Mouse (Mus musculus): ENCODE data around the gene Tekt2. TPM values are rescaled to one million over a fixed set of nuclear protein-coding genes. Genes with fewer than 3 reads are reported as not detected.

Tekt2 gene
- polyA plus RNA-seq, 1 experiment from 2014 or later = 6.7 TPM

Other genes with a start within 250 kb of the Tekt2 start
- 47.7 and 54.3 TPM in 2 replicates for gene Lsm10, start 229.1 kb downstream of the Tekt2 start, polyA plus RNA-seq (2015; fragmentation: Nextera tagmentation; extraction: Ambion mirVana)
- gene Stk40, start 221.7 kb downstream of the Tekt2 start, polyA plus RNA-seq (2015; fragmentation: Nextera tagmentation; extraction: Ambion mirVana) = 33.9 and 37.7 TPM in 2 replicates
- 15.3 and 19.8 TPM in 2 replicates for gene Eva1b, start 177.9 kb downstream of the Tekt2 start, polyA plus RNA-seq (2015; fragmentation: Nextera tagmentation; extraction: Ambion mirVana)
- 0.89 and 2.0 TPM in 2 replicates for gene Sh3d21, start 162.2 kb downstream of the Tekt2 start, polyA plus RNA-seq (2015; fragmentation: Nextera tagmentation; extraction: Ambion mirVana)
- 143 and 165 TPM in 2 replicates for gene Thrap3, start 122.9 kb downstream of the Tekt2 start, polyA plus RNA-seq (2015; fragmentation: Nextera tagmentation; extraction: Ambion mirVana)
- 90.3 and 94.4 TPM in 2 replicates for gene Map7d1, start 69.3 kb downstream of the Tekt2 start, polyA plus RNA-seq (2015; fragmentation: Nextera tagmentation; extraction: Ambion mirVana)
- 147 and 160 TPM in 2 replicates for gene Trappc3, start 63.4 kb downstream of the Tekt2 start, polyA plus RNA-seq (2015; fragmentation: Nextera tagmentation; extraction: Ambion mirVana)
- gene Col8a2, start 38.9 kb downstream of the Tekt2 start, polyA plus RNA-seq (2015; fragmentation: Nextera tagmentation; extraction: Ambion mirVana) = 7.4 and 9.5 TPM in 2 replicates
- gene Adprhl2, start 4.0 kb downstream of the Tekt2 start, polyA plus RNA-seq (2015; fragmentation: Nextera tagmentation; extraction: Ambion mirVana) = 69.5 and 69.6 TPM in 2 replicates
- gene Ago3, start 103.9 kb upstream of the Tekt2 start, polyA plus RNA-seq (2015; fragmentation: Nextera tagmentation; extraction: Ambion mirVana) = 16.5 and 17.4 TPM in 2 replicates
- gene Ago1, start 142.9 kb upstream of the Tekt2 start, polyA plus RNA-seq (2015; fragmentation: Nextera tagmentation; extraction: Ambion mirVana) = 11.5 and 12.1 TPM in 2 replicates
- gene Ago4, start 207.8 kb upstream of the Tekt2 start, polyA plus RNA-seq (2015; fragmentation: Nextera tagmentation; extraction: Ambion mirVana) = 8.7 and 9.1 TPM in 2 replicates
- 6.5 and 8.6 TPM in 2 replicates for gene Clspn, start 231.2 kb upstream of the Tekt2 start, polyA plus RNA-seq (2015; fragmentation: Nextera tagmentation; extraction: Ambion mirVana)

Measured in neural tube, embryonic 13.5 days (tissue).